Mouse (Mus musculus) liver, embryonic 11.5 days (tissue): ENCODE measurements around the gene Cfap221. TPM values are rescaled to one million over a fixed set of nuclear protein-coding genes. Genes with fewer than 3 reads are reported as not detected.

Experiments
- ATAC-seq: fragments of 200-750 bp; cut with Nextera tagmentation; replicated peaks from 2 replicates; pipeline ENCODE4 v1.8.0; 2017; ENCODE audit warnings: moderate number of reproducible peaks, mild to moderate bottlenecking, moderate TSS enrichment, moderate library complexity; ENCODE audit not compliant: low FRiP score
- DNase-seq: peaks from one replicate; pipeline ENCODE4 v3.0.0-alpha.2; 2017; ENCODE audit warnings: low spot score
- H3K27ac ChIP-seq: fragments of 300-500 bp; sonication (generic); 2 replicates; pipeline ENCODE4 v1.5.1; 2014; ENCODE audit warnings: mild to moderate bottlenecking, low read depth, low read length, control low read depth
- H3K27me3 ChIP-seq: fragments of 300-500 bp; sonication (generic); replicated peaks from 2 replicates; pipeline ENCODE4 v1.6.1; 2014; ENCODE audit warnings: low read length, mixed read lengths; ENCODE audit not compliant: control insufficient read depth, insufficient read depth
- H3K36me3 ChIP-seq: fragments of 300-500 bp; sonication (generic); 2 replicates; pipeline ENCODE4 v1.6.1; 2014; ENCODE audit warnings: mild to moderate bottlenecking, low read length, moderate library complexity, mixed read lengths; ENCODE audit not compliant: control insufficient read depth, insufficient read depth
- H3K4me1 ChIP-seq: fragments of 300-500 bp; sonication (generic); replicated peaks from 2 replicates; pipeline ENCODE4 v1.6.1; 2014; ENCODE audit warnings: low read length, mixed read lengths; ENCODE audit not compliant: control insufficient read depth, insufficient read depth
- H3K4me2 ChIP-seq: fragments of 300-500 bp; sonication (generic); 2 replicates; pipeline ENCODE4 v1.6.1; 2014; ENCODE audit warnings: mild to moderate bottlenecking, control low read depth, moderate library complexity
- H3K4me3 ChIP-seq: fragments of 300-500 bp; sonication (generic); 2 replicates; pipeline ENCODE4 v1.5.1; 2014; ENCODE audit warnings: low read depth, low read length, control low read depth
- H3K9ac ChIP-seq: fragments of 300-500 bp; sonication (generic); 2 replicates; pipeline ENCODE4 v1.6.1; 2014; ENCODE audit warnings: low read depth, low read length, control low read depth
- H3K9me3 ChIP-seq: fragments of 300-500 bp; sonication (generic); 2 replicates; pipeline ENCODE4 v1.6.1; 2016; ENCODE audit warnings: low read length, inconsistent platforms, mixed read lengths; ENCODE audit not compliant: control insufficient read depth
- WGBS: fragments of 180-500 bp; shearing (Covaris S2); extraction: QIAGEN DNeasy Blood & Tissue Kit; methylation state at CpG from one replicate; pipeline ENCODE4 v1.1.7; 2014; 5-methylcytosine and 5-hydroxymethylcytosine counted together
- polyA plus RNA-seq: library from polyadenylated mRNA; unstranded; fragments of >200 nt; fragmentation: Nextera tagmentation; extraction: Ambion mirVana; gene quantifications from 2 replicates; pipeline ENCODE4 v1.2.1, GENCODE M21; 2014

Gene Cfap221
- polyA plus RNA-seq, 1 experiment from 2014 or later, result 0.29 TPM

- Histone ChIP-seq H3K9me3 (no peaks in the 10 kb centered on the region), H3K27me3 (no peaks in the 10 kb centered on the region), H3K27ac (no peak overlapping the region), H3K4me1 (no peaks in the 10 kb centered on the region), H3K4me3 (no peak overlapping the region), H3K36me3 (no peaks in the 10 kb centered on the region), H3K9ac (no peak overlapping the region), H3K4me2 (no peak overlapping the region)
- DNase-seq (no peak), ATAC-seq (no peak)
- WGBS, result 54% methylated on average over 3 of the region's 3 CpGs
Observed at GRCm38 (mm10) chr1:120018900-120019299, 21.9 kb upstream of the Cfap221 start.

- H3K27ac ChIP-seq, result no peak overlapping the region
- no peak overlapping the region for H3K9ac ChIP-seq
- H3K27me3 ChIP-seq, result no peaks in the 10 kb centered on the region
- DNase-seq, result no peak
- WGBS, result 79% methylated on average over 2 of the region's 2 CpGs
- ATAC-seq, result no peak
- H3K4me3 ChIP-seq, result no peak overlapping the region
- H3K9me3 ChIP-seq, result no peaks in the 10 kb centered on the region
- H3K36me3 ChIP-seq, result no peaks in the 10 kb centered on the region
- no peaks in the 10 kb centered on the region for H3K4me1 ChIP-seq
- no peak overlapping the region for H3K4me2 ChIP-seq
Observed at GRCm38 (mm10) chr1:120016240-120016639, 19.2 kb upstream of the Cfap221 start.

- no peak overlapping the region for H3K4me2 ChIP-seq
- no peaks in the 10 kb centered on the region for H3K9me3 ChIP-seq
- no peak overlapping the region for H3K4me3 ChIP-seq
- no peaks in the 10 kb centered on the region for H3K36me3 ChIP-seq
- no peak overlapping the region for H3K27ac ChIP-seq
- H3K9ac ChIP-seq, result no peak overlapping the region
- peaks cover 9% of the 10 kb centered on the region for H3K27me3 ChIP-seq
- peak; percentile 65 for DNase-seq
- ATAC-seq, result no peak; the same call in 1 of the 2 replicates
- no peaks in the 10 kb centered on the region for H3K4me1 ChIP-seq
Observed at GRCm38 (mm10) chr1:120013111-120013510, 16.1 kb upstream of the Cfap221 start.

GRCm38 (mm10) chr1:120012638-120013037, 15.6 kb upstream of the Cfap221 start:
- Histone ChIP-seq H3K9ac (no peak overlapping the region), H3K4me3 (no peak overlapping the region), H3K27me3 (peaks cover 14% of the 10 kb centered on the region), H3K4me1 (no peaks in the 10 kb centered on the region), H3K4me2 (no peak overlapping the region), H3K9me3 (no peaks in the 10 kb centered on the region), H3K27ac (no peak overlapping the region), H3K36me3 (no peaks in the 10 kb centered on the region)
- DNase-seq (no peak), ATAC-seq (no peak)
- WGBS, result 78% methylated on average over 12 of the region's 12 CpGs

- H3K4me1 ChIP-seq, result peaks cover 4% of the 10 kb centered on the region; the same call in 1 of the 2 replicates
- peak overlapping the region; percentile 34 for H3K4me3 ChIP-seq
- WGBS, result 33% methylated on average over 11 of the region's 11 CpGs
- no peak overlapping the region for H3K27ac ChIP-seq
- H3K27me3 ChIP-seq, result peaks cover 24% of the 10 kb centered on the region
- peak overlapping the region; percentile 65 for H3K4me2 ChIP-seq
- H3K9ac ChIP-seq, result no peak overlapping the region
- H3K9me3 ChIP-seq, result no peaks in the 10 kb centered on the region
- no peak for ATAC-seq
- DNase-seq, result no peak
- H3K36me3 ChIP-seq, result no peaks in the 10 kb centered on the region
Observed at GRCm38 (mm10) chr1:120007851-120008588, 11.0 kb upstream of the Cfap221 start.

GRCm38 (mm10) chr1:120006844-120007790, 10.1 kb upstream of the Cfap221 start, which contains the start of gene Sctr:
Sctr (plus strand) TSS chr1:120006894.
- Histone ChIP-seq H3K36me3 (no peaks in the 10 kb centered on the region), H3K9me3 (no peaks in the 10 kb centered on the region), H3K4me2 (peak within 1 kb of the TSS; percentile 65), H3K4me1 (peaks cover 4% of the 10 kb centered on the region; the same call in 1 of the 2 replicates), H3K9ac (no peak within 1 kb of the TSS), H3K27ac (no peak within 1 kb of the TSS), H3K27me3 (peaks cover 24% of the 10 kb centered on the region), H3K4me3 (peak within 1 kb of the TSS; percentile 34)
- 2% methylated on average over 39 of the region's 39 CpGs for WGBS
- ATAC-seq, result peak; percentile 34; the same call in 1 of the 2 replicates
- peak; percentile 41 for DNase-seq

GRCm38 (mm10) chr1:119997644-119998043, 610 bp upstream of the Cfap221 start:
- no peaks in the 10 kb centered on the region for H3K36me3 ChIP-seq
- WGBS, result 35% methylated on average over 5 of the region's 5 CpGs
- H3K4me3 ChIP-seq, result peak overlapping the region; percentile 50

GRCm38 (mm10) chr1:119986555-119986954, 10.5 kb downstream of the Cfap221 start:
- H3K4me3 ChIP-seq, result no peak overlapping the region

More at GRCm38 (mm10) chr1:119997644-119998043, 610 bp upstream of the Cfap221 start:
- Histone ChIP-seq H3K9ac (no peak overlapping the region), H3K9me3 (no peaks in the 10 kb centered on the region), H3K4me2 (peak overlapping the region; percentile 73), H3K4me1 (no peaks in the 10 kb centered on the region), H3K27me3 (no peaks in the 10 kb centered on the region), H3K27ac (no peak overlapping the region)
- DNase-seq (no peak), ATAC-seq (peak; percentile 52; the same call in 1 of the 2 replicates)

More at GRCm38 (mm10) chr1:119986555-119986954, 10.5 kb downstream of the Cfap221 start:
- Histone ChIP-seq H3K36me3 (no peaks in the 10 kb centered on the region), H3K9me3 (no peaks in the 10 kb centered on the region), H3K4me1 (no peaks in the 10 kb centered on the region), H3K4me2 (no peak overlapping the region), H3K9ac (no peak overlapping the region), H3K27ac (no peak overlapping the region), H3K27me3 (no peaks in the 10 kb centered on the region)
- WGBS, result 81% methylated on average over 5 of the region's 5 CpGs
- ATAC-seq (no peak), DNase-seq (no peak)
